Mouse (Mus musculus): ENCODE results near the gene Swap70. TPM values are rescaled to one million over a fixed set of nuclear protein-coding genes. Genes with fewer than 3 reads are reported as not detected.

Gene Swap70
- polyA plus RNA-seq, 1 experiment = 9.8 TPM

DNA sequence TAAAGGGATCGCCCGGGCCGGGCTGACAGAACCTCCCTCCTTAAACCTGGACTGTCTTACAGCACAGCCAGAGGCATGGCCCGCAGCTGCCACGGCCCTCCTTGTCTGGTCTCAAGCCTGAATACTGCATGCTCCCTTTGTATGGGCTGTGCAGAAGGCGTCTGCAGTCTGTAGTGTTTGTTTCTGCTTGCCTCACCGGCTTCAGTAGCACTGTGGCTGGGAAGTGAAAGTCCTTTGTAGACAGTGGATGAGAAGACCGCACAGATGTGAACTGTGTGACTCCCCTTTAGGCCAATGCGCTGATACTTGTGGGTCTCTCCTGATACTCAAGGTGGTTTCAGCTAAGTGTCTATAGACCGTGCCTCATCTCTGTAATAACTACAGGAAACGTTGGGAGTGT, 61.3 kb downstream of the Swap70 start:
- TF ChIP-seq POLR2A (IDR thresholded peaks at IDR 0.05; ENCODE audit: extremely low read depth, insufficient read depth, low read length) = no peak
- no peak for TF ChIP-seq CTCF (IDR thresholded peaks at IDR 0.05; ENCODE audit: extremely low read depth, insufficient read depth, low read length)
- no peak overlapping the region for H3K27ac ChIP-seq (ENCODE audit: insufficient read depth, low read length)

DNA sequence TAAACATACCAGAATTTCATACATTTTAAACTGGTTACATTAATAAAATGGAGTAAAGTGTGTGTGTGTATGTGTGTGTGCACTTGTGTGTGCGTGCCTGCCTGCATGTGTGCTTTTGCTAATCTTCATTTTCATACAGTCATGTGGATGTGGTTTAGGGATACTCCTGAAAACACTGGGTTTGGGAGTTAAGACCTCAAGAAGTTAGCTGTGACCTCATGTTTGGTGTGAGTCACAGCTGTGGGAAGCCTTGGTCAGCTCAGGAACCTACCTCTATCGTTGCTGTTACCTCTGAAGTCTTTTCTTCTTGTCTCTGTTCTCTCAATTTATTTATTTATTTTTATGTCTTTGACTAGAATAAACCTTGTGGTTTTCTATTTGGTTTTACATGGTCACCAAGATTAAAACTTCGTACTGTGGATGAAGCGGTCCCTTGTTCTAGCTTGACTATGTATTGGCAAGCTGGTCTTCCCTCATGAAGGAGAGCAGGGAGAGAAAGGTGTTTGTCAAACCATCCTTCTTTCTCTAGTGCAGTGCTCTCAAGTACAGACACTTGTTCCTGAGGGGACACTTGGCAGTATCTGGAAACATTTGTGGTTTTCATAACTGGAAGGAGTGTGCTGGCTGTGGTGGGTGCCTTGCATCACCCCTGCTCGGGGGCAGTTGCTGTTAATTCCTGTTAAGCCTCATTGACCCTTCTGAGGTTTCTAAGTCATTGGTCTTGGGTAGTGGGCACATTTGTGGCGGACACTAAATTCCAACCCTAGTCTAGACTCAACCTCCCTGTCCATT, 62.2 kb downstream of the Swap70 start:
- Histone ChIP-seq H3K4me3 (ENCODE audit: insufficient read depth, low read length) (no peak overlapping the region), H3K4me1 (ENCODE audit: control insufficient read depth, insufficient read depth, low read length) (peaks cover 2% of the 10 kb centered on the region; the same call in 1 of the 2 replicates), H3K27ac (ENCODE audit: insufficient read depth, low read length) (no peak overlapping the region)
- no peak for TF ChIP-seq POLR2A (IDR thresholded peaks at IDR 0.05; ENCODE audit: extremely low read depth, insufficient read depth, low read length)

More for the DNA sequence above, 61.3 kb downstream of the Swap70 start:
- Histone ChIP-seq H3K4me3 (ENCODE audit: insufficient read depth, low read length) (no peak overlapping the region), H3K4me1 (ENCODE audit: control insufficient read depth, insufficient read depth, low read length) (no peaks in the 10 kb centered on the region)

DNA sequence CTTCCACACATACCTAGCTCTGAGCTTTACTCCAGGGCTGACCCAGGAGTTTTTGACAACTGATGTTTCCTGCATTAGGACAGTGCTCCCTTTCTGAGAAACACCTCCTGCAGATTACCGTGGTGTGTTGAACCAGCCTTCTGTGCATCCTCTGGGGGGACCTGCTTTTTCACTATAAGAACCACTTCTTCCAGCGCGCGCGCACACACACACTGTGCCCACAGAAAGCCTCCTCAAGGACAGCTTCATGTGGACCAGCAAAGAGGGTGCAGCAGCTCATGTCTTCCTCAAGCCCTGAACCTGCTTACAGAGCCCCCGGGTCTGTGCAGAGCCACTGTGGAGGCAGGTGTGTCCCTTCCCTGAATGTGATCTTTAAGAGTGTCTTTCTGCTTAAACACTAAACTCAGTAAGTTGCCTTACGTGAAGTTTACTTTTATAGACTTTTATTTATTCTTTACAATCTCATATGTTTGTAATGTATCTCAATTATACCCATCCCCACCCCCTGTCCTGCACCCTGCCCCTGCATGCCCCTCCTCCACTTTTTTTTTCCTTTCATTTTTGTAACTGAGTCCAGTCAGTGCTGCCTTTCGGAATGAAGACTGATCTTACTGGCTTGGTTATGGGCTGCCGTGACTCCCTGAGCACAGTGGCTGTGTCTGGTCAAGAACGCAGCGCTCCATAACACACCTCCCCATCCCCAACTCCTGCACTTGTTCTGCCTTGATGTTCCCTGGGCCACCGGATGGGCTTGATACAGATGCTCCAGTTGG, 63.8 kb downstream of the Swap70 start:
- Histone ChIP-seq H3K27ac (ENCODE audit: insufficient read depth, low read length) (no peak overlapping the region), H3K4me1 (ENCODE audit: control insufficient read depth, insufficient read depth, low read length) (peaks cover 2% of the 10 kb centered on the region; the same call in 1 of the 2 replicates), H3K4me3 (ENCODE audit: insufficient read depth, low read length) (no peak overlapping the region)
- TF ChIP-seq CTCF (IDR thresholded peaks at IDR 0.05; ENCODE audit: extremely low read depth, insufficient read depth, low read length) = no peak
- no peak for TF ChIP-seq POLR2A (IDR thresholded peaks at IDR 0.05; ENCODE audit: extremely low read depth, insufficient read depth, low read length)

DNA sequence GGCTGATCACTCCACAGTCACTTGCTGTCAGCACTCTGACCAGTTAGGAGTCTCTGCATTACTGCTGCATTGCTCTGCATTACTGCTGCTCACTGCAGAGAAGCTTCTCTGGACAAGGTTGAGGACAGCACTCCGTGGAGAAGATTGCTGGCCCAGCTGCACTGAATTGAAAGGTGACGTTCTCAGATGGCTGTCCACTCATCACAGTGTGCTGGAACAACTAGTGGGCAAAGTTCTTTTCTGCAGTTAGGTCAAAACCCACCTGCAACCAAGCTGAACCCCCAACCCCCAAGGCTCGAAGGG, 64.3 kb downstream of the Swap70 start:
- Histone ChIP-seq H3K4me3 (ENCODE audit: insufficient read depth, low read length) (no peak overlapping the region), H3K27ac (ENCODE audit: insufficient read depth, low read length) (no peak overlapping the region), H3K4me1 (ENCODE audit: control insufficient read depth, insufficient read depth, low read length) (peaks cover 2% of the 10 kb centered on the region; the same call in 1 of the 2 replicates)
- TF ChIP-seq POLR2A (IDR thresholded peaks at IDR 0.05; ENCODE audit: extremely low read depth, insufficient read depth, low read length) = no peak
- TF ChIP-seq CTCF (IDR thresholded peaks at IDR 0.05; ENCODE audit: extremely low read depth, insufficient read depth, low read length) = no peak

DNA sequence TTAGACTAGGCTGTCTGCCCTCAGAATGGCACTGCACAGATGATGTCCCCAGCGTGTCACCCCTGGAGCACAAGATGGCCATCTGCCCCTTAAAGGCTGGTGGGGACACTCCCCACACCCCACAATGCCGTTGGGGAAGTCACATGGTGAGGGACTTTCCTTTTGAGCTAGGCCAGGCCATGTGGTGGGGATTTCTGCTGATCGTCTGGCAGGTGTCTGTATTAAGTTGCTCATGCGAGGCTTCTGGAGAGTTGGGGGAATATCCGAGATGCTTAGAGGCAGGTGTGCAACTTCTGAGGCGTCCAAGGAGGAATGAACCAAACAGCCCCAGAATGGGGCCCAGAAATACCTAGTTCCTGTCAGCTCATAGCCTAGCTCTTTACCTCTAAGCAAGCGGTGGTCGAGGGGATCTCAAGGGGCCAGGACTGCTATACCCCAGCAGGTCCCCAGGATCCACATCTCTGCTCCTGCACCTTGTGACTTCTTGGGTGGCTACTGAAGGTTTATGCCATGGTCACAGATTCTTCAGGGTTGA, 64.8 kb downstream of the Swap70 start:
- no peak overlapping the region for H3K4me3 ChIP-seq (ENCODE audit: insufficient read depth, low read length)
- TF ChIP-seq POLR2A (IDR thresholded peaks at IDR 0.05; ENCODE audit: extremely low read depth, insufficient read depth, low read length) (no peak), CTCF (IDR thresholded peaks at IDR 0.05; ENCODE audit: extremely low read depth, insufficient read depth, low read length) (no peak)
- H3K27ac ChIP-seq (ENCODE audit: insufficient read depth, low read length) = no peak overlapping the region
- H3K4me1 ChIP-seq (ENCODE audit: control insufficient read depth, insufficient read depth, low read length) = peaks cover 2% of the 10 kb centered on the region; the same call in 1 of the 2 replicates

DNA sequence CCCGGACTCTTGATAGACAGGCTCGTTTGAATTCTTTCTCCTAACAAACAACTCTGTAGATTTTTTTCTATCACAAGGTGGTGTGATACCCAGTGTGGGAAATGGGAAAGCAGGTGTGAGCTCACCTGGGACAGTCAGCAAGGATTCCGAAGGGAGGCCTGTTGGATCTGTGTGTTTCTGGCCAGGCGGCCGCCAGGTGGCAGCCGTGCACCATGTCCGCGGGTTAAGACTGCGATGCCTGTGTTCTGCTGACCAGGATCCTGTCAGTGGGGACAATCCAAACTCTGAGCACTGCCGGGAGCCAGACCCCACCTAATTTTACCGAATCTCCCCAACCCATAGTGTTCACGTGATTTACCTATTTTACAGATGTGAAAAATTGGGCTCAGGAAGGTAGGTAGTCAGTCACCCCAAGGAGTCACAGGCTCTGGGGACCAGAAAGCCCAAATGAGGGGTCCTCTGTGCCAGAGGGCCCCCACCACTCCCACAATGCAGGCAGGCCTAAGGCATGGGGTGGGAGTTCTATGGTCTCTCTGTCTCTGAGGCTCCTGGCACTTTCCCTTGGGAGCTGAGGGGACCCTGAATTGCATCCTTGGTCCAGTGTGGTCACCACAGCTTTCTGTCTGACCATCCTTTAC, 65.4 kb downstream of the Swap70 start:
- H3K27ac ChIP-seq (ENCODE audit: insufficient read depth, low read length) = no peak overlapping the region
- peaks cover 2% of the 10 kb centered on the region; the same call in 1 of the 2 replicates for H3K4me1 ChIP-seq (ENCODE audit: control insufficient read depth, insufficient read depth, low read length)
- TF ChIP-seq CTCF (IDR thresholded peaks at IDR 0.05; ENCODE audit: extremely low read depth, insufficient read depth, low read length) (peak; percentile 91), POLR2A (IDR thresholded peaks at IDR 0.05; ENCODE audit: extremely low read depth, insufficient read depth, low read length) (no peak)
- no peak overlapping the region for H3K4me3 ChIP-seq (ENCODE audit: insufficient read depth, low read length)

DNA sequence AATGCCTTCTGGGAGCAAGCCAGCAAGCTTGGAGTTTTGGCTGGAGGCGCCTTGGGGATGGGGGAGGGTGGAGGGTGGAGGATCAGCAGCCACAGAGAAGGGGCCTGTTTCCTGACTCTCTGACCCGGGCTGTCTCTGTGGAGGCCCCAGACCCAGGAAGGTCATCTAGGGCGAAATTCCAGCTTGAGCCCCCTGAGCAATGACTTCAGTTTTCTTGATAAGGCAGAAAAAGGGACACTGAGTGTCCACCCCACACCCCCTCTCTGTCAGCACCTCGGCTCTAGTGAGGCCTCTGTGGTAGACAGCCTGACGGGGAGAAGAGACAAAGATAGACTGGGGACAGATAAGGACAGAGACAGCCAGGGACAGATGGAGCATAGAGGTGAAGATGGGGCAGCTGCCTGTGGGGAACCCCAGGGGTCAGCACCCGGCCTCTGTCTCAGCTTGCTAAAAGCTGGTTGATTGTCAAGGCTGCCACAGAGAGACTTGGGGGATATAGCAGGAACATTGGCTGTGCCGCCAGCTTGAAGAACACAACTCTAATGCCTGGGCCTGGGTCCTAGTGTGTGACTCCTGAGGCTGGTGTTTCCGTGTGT, 66.1 kb downstream of the Swap70 start:
- peaks cover 2% of the 10 kb centered on the region; the same call in 1 of the 2 replicates for H3K4me1 ChIP-seq (ENCODE audit: control insufficient read depth, insufficient read depth, low read length)
- H3K4me3 ChIP-seq (ENCODE audit: insufficient read depth, low read length) = no peak overlapping the region
- H3K27ac ChIP-seq (ENCODE audit: insufficient read depth, low read length) = no peak overlapping the region
- TF ChIP-seq POLR2A (IDR thresholded peaks at IDR 0.05; ENCODE audit: extremely low read depth, insufficient read depth, low read length) (no peak), CTCF (IDR thresholded peaks at IDR 0.05; ENCODE audit: extremely low read depth, insufficient read depth, low read length) (no peak)

DNA sequence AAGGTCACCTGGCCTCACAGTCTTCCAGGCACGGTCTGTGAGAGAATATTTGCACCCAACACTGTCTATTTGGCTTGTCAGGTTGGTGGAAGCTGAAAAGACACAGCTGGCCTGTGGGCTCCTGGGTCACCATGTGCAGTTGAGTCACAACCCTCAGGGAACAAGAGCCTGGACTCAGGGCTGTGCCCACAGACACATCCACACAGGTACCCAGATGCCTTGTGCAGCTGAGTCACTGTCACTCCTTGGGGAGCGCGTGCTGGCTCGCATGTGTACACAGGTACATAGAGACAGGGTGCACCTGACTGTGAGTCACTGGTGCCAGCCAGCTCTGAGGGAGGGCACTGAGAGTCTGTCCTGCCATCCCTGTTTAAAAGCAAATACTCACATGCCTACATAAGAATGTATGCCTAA, 66.7 kb downstream of the Swap70 start:
- H3K4me3 ChIP-seq (ENCODE audit: insufficient read depth, low read length) = no peak overlapping the region
- TF ChIP-seq CTCF (IDR thresholded peaks at IDR 0.05; ENCODE audit: extremely low read depth, insufficient read depth, low read length) = no peak
- no peak for TF ChIP-seq POLR2A (IDR thresholded peaks at IDR 0.05; ENCODE audit: extremely low read depth, insufficient read depth, low read length)
- peaks cover 2% of the 10 kb centered on the region; the same call in 1 of the 2 replicates for H3K4me1 ChIP-seq (ENCODE audit: control insufficient read depth, insufficient read depth, low read length)
- no peak overlapping the region for H3K27ac ChIP-seq (ENCODE audit: insufficient read depth, low read length)

DNA sequence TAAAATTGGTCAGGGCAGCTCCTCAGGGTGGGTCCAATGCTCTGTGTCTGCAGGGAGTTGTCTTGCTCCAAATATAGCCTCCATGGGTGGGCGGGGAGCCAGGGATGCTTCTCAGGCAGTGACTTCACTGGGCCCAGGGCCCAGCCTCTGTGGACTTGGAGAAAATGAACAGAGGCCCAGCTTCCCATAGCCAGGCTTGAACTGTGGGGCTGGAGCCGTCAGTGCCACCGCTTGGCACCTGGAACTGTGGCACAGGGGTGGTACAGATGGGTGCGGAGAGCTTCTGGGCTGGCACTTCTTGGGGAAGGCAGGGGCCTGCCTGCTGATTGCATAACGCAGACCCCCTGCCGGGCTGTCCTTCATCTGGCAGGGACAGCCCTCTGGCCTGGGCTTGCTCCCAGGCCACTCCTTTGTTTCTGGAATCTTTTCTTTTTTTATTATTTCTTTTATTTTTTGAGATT, 67.2 kb downstream of the Swap70 start:
- H3K4me3 ChIP-seq (ENCODE audit: insufficient read depth, low read length) = no peak overlapping the region
- H3K27ac ChIP-seq (ENCODE audit: insufficient read depth, low read length) = no peak overlapping the region
- peaks cover 2% of the 10 kb centered on the region; the same call in 1 of the 2 replicates for H3K4me1 ChIP-seq (ENCODE audit: control insufficient read depth, insufficient read depth, low read length)
- TF ChIP-seq POLR2A (IDR thresholded peaks at IDR 0.05; ENCODE audit: extremely low read depth, insufficient read depth, low read length) (no peak), CTCF (IDR thresholded peaks at IDR 0.05; ENCODE audit: extremely low read depth, insufficient read depth, low read length) (no peak)

Data from cortical plate, adult 2 months (tissue).